Mouse (Mus musculus): ENCODE results near the gene Fam131a. TPM values are rescaled to one million over a fixed set of nuclear protein-coding genes. Genes with fewer than 3 reads are reported as not detected.

Fam131a gene
- 0.90 and 0.92 TPM in 2 replicates for polyA plus RNA-seq (2012)

GRCm38 (mm10) chr16:20693111-20693701 is at the start of gene Fam131a:
Fam131a (plus strand) TSS chr16:20693241.

GRCm38 (mm10) chr16:20651076-20651946 is 41.7 kb upstream of the Fam131a start, which contains the start of gene Psmd2:
Psmd2 (plus strand) TSS chr16:20651652.

GRCm38 (mm10) chr16:20668013-20668412 is 25.0 kb upstream of the Fam131a start, which contains the start of gene Eif4g1:
Eif4g1 (plus strand) TSS chr16:20668313.

GRCm38 (mm10) chr16:20717181-20717977 is 24.3 kb downstream of the Fam131a start, which contains the start of the genes Polr2h and Clcn2:
Polr2h (plus strand) TSS chr16:20717665.
Clcn2 (minus strand) TSS chr16:20717746.

GRCm38 (mm10) chr16:20732925-20733730 is 40.1 kb downstream of the Fam131a start, which contains the start of gene Chrd:
Chrd (plus strand) TSS chr16:20733127.

GRCm38 (mm10) chr16:20733731-20734730 is 41.0 kb downstream of the Fam131a start, which contains the start of gene Thpo:
Thpo (minus strand) TSS chr16:20734511.

Other genes starting within 250 kb of the Fam131a start
- 15.3 and 18.8 TPM in 2 replicates for gene Eif2b5, start 194.4 kb upstream of the Fam131a start, polyA plus RNA-seq (2012)
- gene Dvl3, start 176.3 kb upstream of the Fam131a start, polyA plus RNA-seq (2012) = 26.6 and 40.0 TPM in 2 replicates
- 121 and 128 TPM in 2 replicates for gene Ap2m1, start 157.8 kb upstream of the Fam131a start, polyA plus RNA-seq (2012)
- 22.5 and 24.3 TPM in 2 replicates for gene Abcf3, start 144.7 kb upstream of the Fam131a start, polyA plus RNA-seq (2012)
- gene Vwa5b2, start 103.8 kb upstream of the Fam131a start, polyA plus RNA-seq (2012) = 0.02 and 0.19 TPM in 2 replicates
- gene Eef1akmt4, start 81.6 kb upstream of the Fam131a start, polyA plus RNA-seq (2012) = 7.4 and 10.6 TPM in 2 replicates
- not detected in 2 replicates for gene Gm49333, start 81.6 kb upstream of the Fam131a start, polyA plus RNA-seq (2012)
- 13.1 and 17.5 TPM in 2 replicates for gene Alg3, start 81.5 kb upstream of the Fam131a start, polyA plus RNA-seq (2012)
- gene Camk2n2, start 72.0 kb upstream of the Fam131a start, polyA plus RNA-seq (2012) = 4.1 and 4.3 TPM in 2 replicates
- 0.14 and 0.16 TPM in 2 replicates for gene Ece2, start 63.4 kb upstream of the Fam131a start, polyA plus RNA-seq (2012)
- 220 and 372 TPM in 2 replicates for gene Psmd2, start 41.6 kb upstream of the Fam131a start, polyA plus RNA-seq (2012)
- gene Eif4g1, start 24.9 kb upstream of the Fam131a start, polyA plus RNA-seq (2012) = 561 and 648 TPM in 2 replicates
- 3.6 and 4.3 TPM in 2 replicates for gene Polr2h, start 24.4 kb downstream of the Fam131a start, polyA plus RNA-seq (2012)
- 8.5 and 12.8 TPM in 2 replicates for gene Clcn2, start 24.5 kb downstream of the Fam131a start, polyA plus RNA-seq (2012)
- gene Chrd, start 39.9 kb downstream of the Fam131a start, polyA plus RNA-seq (2012) = 0.01 TPM in 2 replicates
- not detected in 2 replicates for gene Thpo, start 41.3 kb downstream of the Fam131a start, polyA plus RNA-seq (2012)

All from megakaryocyte-erythroid progenitor cell, adult 5 weeks (primary cell).